Mouse (Mus musculus) C2C12 (cell line): Measurements from ENCODE around the gene Kif6.

Experiments used
- CEBPB ChIP-seq: IDR thresholded peaks from one replicate; pipeline ENCODE4 v1.6.1; 2011; ENCODE audit warnings: low read depth, mild to moderate bottlenecking, control low read depth, moderate library complexity
- CTCF ChIP-seq: IDR thresholded peaks from one replicate; pipeline ENCODE4 v1.5.1; 2011; ENCODE audit not compliant: control insufficient read depth, insufficient read depth, insufficient read length
- FOSL1 ChIP-seq: IDR thresholded peaks from one replicate; pipeline ENCODE4 v1.8.0; 2011; ENCODE audit warnings: mild to moderate bottlenecking, low read length; ENCODE audit not compliant: poor library complexity, insufficient read depth, severe bottlenecking
- MAX ChIP-seq: IDR thresholded peaks from one replicate; pipeline ENCODE4 v1.6.1; 2011; ENCODE audit warnings: mild to moderate bottlenecking, control low read depth
- MYOD1 ChIP-seq: IDR thresholded peaks from one replicate; pipeline ENCODE4 v1.6.1; 2011; ENCODE audit warnings: low read depth; ENCODE audit not compliant: control insufficient read depth, insufficient read length
- MYOG ChIP-seq: IDR thresholded peaks from one replicate; pipeline ENCODE4 v1.6.1; 2011; ENCODE audit not compliant: control insufficient read depth, insufficient read length; ENCODE audit errors: extremely low read depth
- USF1 ChIP-seq: IDR thresholded peaks from one replicate; pipeline ENCODE4 v1.6.1; 2011; ENCODE audit warnings: low read depth, mild to moderate bottlenecking, control low read depth, moderate library complexity

- TF ChIP-seq MAX (no peak), CTCF (no peak), MYOD1 (no peak), CEBPB (no peak), MYOG (no peak), USF1 (no peak), FOSL1 (no peak)
These were observed 178.0 kb downstream of the Kif6 start for GRCm38 (mm10) chr17:49792946-49793345.
